Mouse (Mus musculus): ENCODE measurements around the gene Cav2. TPM values are rescaled to one million over a fixed set of nuclear protein-coding genes. Genes with fewer than 3 reads are reported as not detected.

Gene Cav2
- 19.1 and 22.5 TPM in 2 replicates for polyA plus RNA-seq (2016; fragmentation: Nextera tagmentation; extraction: Ambion mirVana)

- H3K9me3 ChIP-seq (replicated peaks), result no peaks in the 10 kb centered on the region
- ATAC-seq (ENCODE audit: insufficient number of reproducible peaks, low FRiP score), result peak; percentile 91
- H3K27ac ChIP-seq (ENCODE audit: poor library complexity, severe bottlenecking), result peak within 1 kb of the TSS; percentile 78
- H3K4me2 ChIP-seq, result peak within 1 kb of the TSS; percentile 84
- H3K4me3 ChIP-seq, result peak within 1 kb of the TSS; percentile 53
- H3K27me3 ChIP-seq (replicated peaks), result no peaks in the 10 kb centered on the region; the same call in 1 of the 2 replicates
- no peaks in the 10 kb centered on the region for H3K36me3 ChIP-seq
- peaks cover 14% of the 10 kb centered on the region for H3K4me1 ChIP-seq (replicated peaks)
- under 1% methylated on average over 40 of the region's 40 CpGs for WGBS
- H3K9ac ChIP-seq, result peak within 1 kb of the TSS; percentile 74
Measured at GRCm38 (mm10) chr6:17280939-17281756, at the start of gene Cav2. Cav2 (plus strand) TSS chr6:17281185.

GRCm38 (mm10) chr6:17239693-17240092 is 41.3 kb upstream of the Cav2 start:
- Histone ChIP-seq H3K27me3 (replicated peaks) (no peaks in the 10 kb centered on the region), H3K4me2 (no peak overlapping the region), H3K9ac (no peak overlapping the region), H3K4me1 (replicated peaks) (no peaks in the 10 kb centered on the region), H3K36me3 (no peaks in the 10 kb centered on the region), H3K27ac (ENCODE audit: poor library complexity, severe bottlenecking) (no peak overlapping the region), H3K9me3 (replicated peaks) (no peaks in the 10 kb centered on the region), H3K4me3 (no peak overlapping the region)
- 74% methylated on average over 1 of the region's 1 CpGs for WGBS
- ATAC-seq (ENCODE audit: insufficient number of reproducible peaks, low FRiP score), result no peak

DNA sequence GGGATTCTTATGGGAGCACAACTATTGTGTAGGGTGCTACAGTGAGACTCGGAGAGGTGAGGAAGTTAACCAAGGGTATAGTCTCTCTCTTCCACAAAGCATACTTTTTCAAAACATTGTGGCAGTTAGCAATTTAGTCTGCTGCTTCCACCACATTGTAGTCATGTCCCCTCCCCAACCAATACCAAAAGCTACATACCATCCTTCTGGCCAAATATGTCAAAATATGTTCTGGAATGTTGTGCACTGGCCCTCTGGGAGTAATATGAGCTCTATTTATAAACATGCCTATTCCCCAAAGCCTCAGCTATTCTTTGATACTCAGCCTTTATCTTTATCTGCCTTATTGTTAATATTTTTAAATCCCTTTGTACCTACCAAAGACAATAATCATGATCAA is 40.0 kb upstream of the Cav2 start:
- WGBS, result 89% methylated on average over 1 of the region's 1 CpGs

DNA sequence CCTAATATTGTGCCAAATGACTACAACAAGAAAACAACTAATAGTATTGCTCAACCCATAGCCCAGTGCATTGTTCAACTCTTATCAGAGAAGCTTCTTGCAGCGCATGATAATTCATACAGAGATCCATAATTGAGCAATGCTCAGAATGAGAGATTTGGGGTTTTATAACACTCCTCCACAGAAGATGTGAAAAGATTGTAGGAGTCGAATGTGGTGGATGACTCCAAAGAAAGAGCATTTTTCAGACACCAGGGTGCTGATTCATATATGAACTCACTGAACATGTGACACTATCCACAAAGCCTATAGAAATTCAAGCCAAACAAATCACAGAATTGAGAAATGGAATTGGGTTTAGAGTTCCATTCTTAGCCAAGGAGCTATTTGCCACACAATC is 34.0 kb upstream of the Cav2 start:
- Histone ChIP-seq H3K27ac (ENCODE audit: poor library complexity, severe bottlenecking) (no peak overlapping the region), H3K27me3 (replicated peaks) (no peaks in the 10 kb centered on the region), H3K4me3 (no peak overlapping the region), H3K9me3 (replicated peaks) (no peaks in the 10 kb centered on the region), H3K4me1 (replicated peaks) (no peaks in the 10 kb centered on the region), H3K36me3 (no peaks in the 10 kb centered on the region), H3K4me2 (no peak overlapping the region), H3K9ac (no peak overlapping the region)
- WGBS, result 91% methylated on average over 2 of the region's 2 CpGs
- no peak for ATAC-seq (ENCODE audit: insufficient number of reproducible peaks, low FRiP score)

More for the DNA sequence above, 40.0 kb upstream of the Cav2 start:
- Histone ChIP-seq H3K36me3 (no peaks in the 10 kb centered on the region), H3K4me2 (no peak overlapping the region), H3K4me3 (no peak overlapping the region), H3K9me3 (replicated peaks) (no peaks in the 10 kb centered on the region), H3K9ac (no peak overlapping the region), H3K27me3 (replicated peaks) (no peaks in the 10 kb centered on the region), H3K27ac (ENCODE audit: poor library complexity, severe bottlenecking) (no peak overlapping the region), H3K4me1 (replicated peaks) (no peaks in the 10 kb centered on the region)
- no peak for ATAC-seq (ENCODE audit: insufficient number of reproducible peaks, low FRiP score)

GRCm38 (mm10) chr6:17247673-17248072 is 33.3 kb upstream of the Cav2 start:
- Histone ChIP-seq H3K4me3 (no peak overlapping the region), H3K27me3 (replicated peaks) (no peaks in the 10 kb centered on the region), H3K27ac (ENCODE audit: poor library complexity, severe bottlenecking) (no peak overlapping the region), H3K9me3 (replicated peaks) (no peaks in the 10 kb centered on the region), H3K4me1 (replicated peaks) (no peaks in the 10 kb centered on the region), H3K36me3 (no peaks in the 10 kb centered on the region), H3K4me2 (no peak overlapping the region), H3K9ac (no peak overlapping the region)
- ATAC-seq (ENCODE audit: insufficient number of reproducible peaks, low FRiP score), result no peak
- 77% methylated on average over 3 of the region's 3 CpGs for WGBS

DNA sequence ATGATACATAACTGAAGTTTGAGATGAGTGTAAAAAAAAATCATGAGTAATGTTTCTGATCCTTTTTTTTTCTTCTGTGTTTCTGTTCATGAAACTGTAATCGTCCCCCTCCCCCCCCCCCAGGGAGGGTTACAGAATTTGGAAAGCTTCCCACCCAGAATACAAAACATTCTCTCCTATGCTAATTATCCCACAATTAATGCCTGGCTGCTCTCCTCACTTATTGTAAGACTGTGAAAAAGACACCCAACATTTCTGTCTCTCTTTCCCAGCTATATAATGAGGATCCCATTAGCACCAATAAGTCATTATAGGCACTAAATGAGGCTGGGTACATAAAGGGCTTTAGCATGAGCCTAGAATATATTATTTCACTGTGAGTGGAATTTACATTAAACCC is 32.7 kb upstream of the Cav2 start:
- WGBS, result 55% methylated on average over 1 of the region's 1 CpGs
- no peaks in the 10 kb centered on the region for H3K4me1 ChIP-seq (replicated peaks)
- no peak overlapping the region for H3K4me2 ChIP-seq
- no peaks in the 10 kb centered on the region for H3K36me3 ChIP-seq
- H3K27me3 ChIP-seq (replicated peaks), result no peaks in the 10 kb centered on the region
- no peaks in the 10 kb centered on the region for H3K9me3 ChIP-seq (replicated peaks)
- H3K27ac ChIP-seq (ENCODE audit: poor library complexity, severe bottlenecking), result no peak overlapping the region
- H3K9ac ChIP-seq, result no peak overlapping the region
- ATAC-seq (ENCODE audit: insufficient number of reproducible peaks, low FRiP score), result no peak
- H3K4me3 ChIP-seq, result no peak overlapping the region

DNA sequence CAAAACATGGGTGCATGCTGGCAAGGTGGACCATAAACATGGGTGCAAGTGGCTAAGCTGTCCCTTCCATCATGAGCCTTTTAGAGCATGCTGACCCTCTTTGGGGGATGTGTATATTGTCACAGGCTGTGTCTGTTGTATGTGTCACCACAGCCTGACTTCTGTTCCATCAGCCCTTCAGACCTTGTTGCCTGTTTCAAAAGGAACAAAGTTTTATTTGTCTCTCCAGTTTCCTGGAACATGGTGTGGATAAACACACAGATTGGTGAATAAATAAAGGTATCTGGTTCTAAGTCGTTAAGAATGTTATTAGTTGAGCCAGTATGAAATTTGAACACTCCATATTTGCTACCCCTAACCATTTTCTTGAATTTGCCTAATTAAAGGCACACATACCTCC is 29.0 kb upstream of the Cav2 start:
- no peak for ATAC-seq (ENCODE audit: insufficient number of reproducible peaks, low FRiP score)
- WGBS, result 65% methylated on average over 1 of the region's 1 CpGs
- no peaks in the 10 kb centered on the region for H3K9me3 ChIP-seq (replicated peaks)
- no peak overlapping the region for H3K4me3 ChIP-seq
- no peak overlapping the region for H3K27ac ChIP-seq (ENCODE audit: poor library complexity, severe bottlenecking)
- H3K4me1 ChIP-seq (replicated peaks), result no peaks in the 10 kb centered on the region
- H3K36me3 ChIP-seq, result no peaks in the 10 kb centered on the region
- H3K9ac ChIP-seq, result no peak overlapping the region
- no peak overlapping the region for H3K4me2 ChIP-seq
- H3K27me3 ChIP-seq (replicated peaks), result no peaks in the 10 kb centered on the region

DNA sequence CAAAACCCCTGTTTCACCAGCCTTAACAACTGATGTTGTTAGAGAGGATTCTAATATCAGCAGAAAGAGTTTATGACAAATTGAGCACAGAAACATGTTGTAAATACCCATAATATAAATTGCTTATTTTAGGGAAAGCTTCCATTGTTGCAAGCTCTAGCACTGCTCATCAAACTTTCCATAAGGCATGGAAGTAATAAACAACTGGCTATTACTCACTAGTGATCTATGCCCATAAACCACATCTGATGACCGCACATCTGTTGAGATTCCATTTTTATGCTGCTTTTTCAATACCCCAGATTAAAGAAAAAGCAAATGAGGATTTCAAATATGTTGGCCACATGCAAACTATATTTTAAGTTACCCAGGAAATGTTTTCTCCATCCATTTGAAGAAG is 22.8 kb upstream of the Cav2 start:
- no peaks in the 10 kb centered on the region for H3K36me3 ChIP-seq
- no peak overlapping the region for H3K27ac ChIP-seq (ENCODE audit: poor library complexity, severe bottlenecking)
- no peaks in the 10 kb centered on the region for H3K4me1 ChIP-seq (replicated peaks)
- ATAC-seq (ENCODE audit: insufficient number of reproducible peaks, low FRiP score), result no peak
- no peaks in the 10 kb centered on the region for H3K9me3 ChIP-seq (replicated peaks)
- no peak overlapping the region for H3K4me2 ChIP-seq
- no peaks in the 10 kb centered on the region for H3K27me3 ChIP-seq (replicated peaks)
- H3K9ac ChIP-seq, result no peak overlapping the region
- WGBS, result 92% methylated on average over 1 of the region's 1 CpGs
- no peak overlapping the region for H3K4me3 ChIP-seq

- 55% methylated on average over 1 of the region's 1 CpGs for whole genome bisulfite sequencing
Measured at GRCm38 (mm10) chr6:17258911-17259310, 22.1 kb upstream of the Cav2 start.

GRCm38 (mm10) chr6:17262786-17263185 is 18.2 kb upstream of the Cav2 start:
- WGBS, result 39% methylated on average over 2 of the region's 2 CpGs
- Histone ChIP-seq H3K9ac (no peak overlapping the region), H3K4me1 (replicated peaks) (no peaks in the 10 kb centered on the region), H3K27ac (ENCODE audit: poor library complexity, severe bottlenecking) (no peak overlapping the region), H3K36me3 (no peaks in the 10 kb centered on the region), H3K9me3 (replicated peaks) (no peaks in the 10 kb centered on the region), H3K27me3 (replicated peaks) (no peaks in the 10 kb centered on the region), H3K4me3 (no peak overlapping the region), H3K4me2 (no peak overlapping the region)
- ATAC-seq (ENCODE audit: insufficient number of reproducible peaks, low FRiP score), result no peak

More at GRCm38 (mm10) chr6:17258911-17259310, 22.1 kb upstream of the Cav2 start:
- H3K4me2 ChIP-seq, result no peak overlapping the region
- H3K27ac ChIP-seq (ENCODE audit: poor library complexity, severe bottlenecking), result no peak overlapping the region
- no peak overlapping the region for H3K9ac ChIP-seq
- no peaks in the 10 kb centered on the region for H3K36me3 ChIP-seq
- no peaks in the 10 kb centered on the region for H3K9me3 ChIP-seq (replicated peaks)
- no peaks in the 10 kb centered on the region for H3K4me1 ChIP-seq (replicated peaks)
- H3K27me3 ChIP-seq (replicated peaks), result no peaks in the 10 kb centered on the region
- no peak for ATAC-seq (ENCODE audit: insufficient number of reproducible peaks, low FRiP score)
- no peak overlapping the region for H3K4me3 ChIP-seq

- no peak overlapping the region for H3K9ac ChIP-seq
- 71% methylated on average over 4 of the region's 4 CpGs for WGBS
- no peak overlapping the region for H3K4me2 ChIP-seq
- no peak overlapping the region for H3K27ac ChIP-seq (ENCODE audit: poor library complexity, severe bottlenecking)
- no peaks in the 10 kb centered on the region for H3K4me1 ChIP-seq (replicated peaks)
- no peaks in the 10 kb centered on the region for H3K36me3 ChIP-seq
- H3K27me3 ChIP-seq (replicated peaks), result no peaks in the 10 kb centered on the region
- no peaks in the 10 kb centered on the region for H3K9me3 ChIP-seq (replicated peaks)
- H3K4me3 ChIP-seq, result no peak overlapping the region
- no peak for ATAC-seq (ENCODE audit: insufficient number of reproducible peaks, low FRiP score)
Measured at GRCm38 (mm10) chr6:17265043-17265442, 15.9 kb upstream of the Cav2 start.

DNA sequence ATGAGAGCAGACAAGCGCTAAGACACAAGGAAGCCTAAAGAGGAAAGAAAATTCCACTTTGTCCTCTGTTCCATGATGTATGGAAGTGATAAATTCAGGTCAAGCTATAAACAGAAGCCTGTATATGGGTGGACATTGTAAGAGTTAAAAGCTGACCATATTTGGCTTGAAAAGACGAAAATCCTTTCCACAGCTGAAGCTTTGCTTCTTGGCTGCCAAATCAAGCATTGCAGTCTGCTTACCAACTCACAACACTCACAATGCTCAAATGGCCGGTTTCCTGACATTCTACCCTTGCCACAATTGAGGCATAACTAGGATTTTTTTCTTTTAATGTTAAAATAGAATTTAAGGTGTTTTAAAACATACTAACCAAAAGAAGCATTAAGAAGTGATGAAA is 14.5 kb upstream of the Cav2 start:
- WGBS, result 68% methylated on average over 3 of the region's 3 CpGs
- Histone ChIP-seq H3K4me2 (no peak overlapping the region), H3K9me3 (replicated peaks) (no peaks in the 10 kb centered on the region), H3K27ac (ENCODE audit: poor library complexity, severe bottlenecking) (no peak overlapping the region), H3K4me1 (replicated peaks) (no peaks in the 10 kb centered on the region), H3K4me3 (no peak overlapping the region), H3K9ac (no peak overlapping the region), H3K36me3 (no peaks in the 10 kb centered on the region), H3K27me3 (replicated peaks) (no peaks in the 10 kb centered on the region)
- no peak for ATAC-seq (ENCODE audit: insufficient number of reproducible peaks, low FRiP score)
